Mouse (Mus musculus) hindbrain, embryonic 11.5 days (tissue): ENCODE data around the gene Fam162a. TPM values are rescaled to one million over a fixed set of nuclear protein-coding genes. Genes with fewer than 3 reads are reported as not detected.
A peak's percentile ranks its signal among the peaks of the same experiment; 100 is the strongest.
"Not testable (repeated sequence)": the region's sequence is repeated elsewhere in the genome, so short reads cannot be mapped to it uniquely, and the experiment has no call there.

Experiments
- ATAC-seq: fragments of 200-750 bp; cut with Nextera tagmentation; 2 replicates; pipeline ENCODE4 v1.8.0; 2017; ENCODE audit warnings: mild to moderate bottlenecking, moderate TSS enrichment, moderate library complexity; ENCODE audit not compliant: low FRiP score
- DNase-seq: peaks from one replicate; pipeline ENCODE4 v3.0.0-alpha.2; 2015; ENCODE audit warnings: low spot score
- H3K27ac ChIP-seq: fragments of 300-500 bp; sonication (generic); 2 replicates; pipeline ENCODE4 v1.5.1; 2014; ENCODE audit warnings: mild to moderate bottlenecking, low read depth, low read length
- H3K27me3 ChIP-seq: fragments of 300-500 bp; sonication (generic); 2 replicates; pipeline ENCODE4 v1.6.1; 2014; ENCODE audit warnings: mild to moderate bottlenecking, low read length, moderate library complexity, mixed read lengths; ENCODE audit not compliant: control insufficient read depth, insufficient read depth
- H3K36me3 ChIP-seq: fragments of 300-500 bp; sonication (generic); 2 replicates; pipeline ENCODE4 v1.6.1; 2014; ENCODE audit warnings: mild to moderate bottlenecking, low read length, moderate library complexity, mixed read lengths; ENCODE audit not compliant: control insufficient read depth, insufficient read depth
- H3K4me1 ChIP-seq: fragments of 300-500 bp; sonication (generic); replicated peaks from 2 replicates; pipeline ENCODE4 v1.6.1; 2014; ENCODE audit warnings: low read length, mixed read lengths; ENCODE audit not compliant: control insufficient read depth, insufficient read depth
- H3K4me2 ChIP-seq: fragments of 300-500 bp; sonication (generic); replicated peaks from 2 replicates; pipeline ENCODE4 v1.6.1; 2014; ENCODE audit warnings: mild to moderate bottlenecking, low read depth, low read length
- H3K4me3 ChIP-seq: fragments of 300-500 bp; sonication (generic); 2 replicates; pipeline ENCODE4 v1.5.1; 2014; ENCODE audit warnings: low read depth, low read length
- H3K9ac ChIP-seq: fragments of 300-500 bp; sonication (generic); 2 replicates; pipeline ENCODE4 v1.6.1; 2014; ENCODE audit warnings: low read depth, low read length
- H3K9me3 ChIP-seq: fragments of 300-500 bp; sonication (generic); 2 replicates; pipeline ENCODE4 v1.6.1; 2016; ENCODE audit warnings: low read length; ENCODE audit not compliant: control insufficient read depth
- WGBS: fragments of 180-500 bp; shearing (Covaris S2); extraction: QIAGEN DNeasy Blood & Tissue Kit; methylation state at CpG from one replicate; pipeline ENCODE4 v1.1.7; 2014; 5-methylcytosine and 5-hydroxymethylcytosine counted together
- polyA plus RNA-seq: library from polyadenylated mRNA; unstranded; fragments of >200 nt; fragmentation: Nextera tagmentation; extraction: Ambion mirVana; gene quantifications from 2 replicates; pipeline ENCODE4 v1.2.1, GENCODE M21; 2014

Gene Fam162a
- polyA plus RNA-seq, 1 experiment from 2014 or later = 207 TPM

DNA sequence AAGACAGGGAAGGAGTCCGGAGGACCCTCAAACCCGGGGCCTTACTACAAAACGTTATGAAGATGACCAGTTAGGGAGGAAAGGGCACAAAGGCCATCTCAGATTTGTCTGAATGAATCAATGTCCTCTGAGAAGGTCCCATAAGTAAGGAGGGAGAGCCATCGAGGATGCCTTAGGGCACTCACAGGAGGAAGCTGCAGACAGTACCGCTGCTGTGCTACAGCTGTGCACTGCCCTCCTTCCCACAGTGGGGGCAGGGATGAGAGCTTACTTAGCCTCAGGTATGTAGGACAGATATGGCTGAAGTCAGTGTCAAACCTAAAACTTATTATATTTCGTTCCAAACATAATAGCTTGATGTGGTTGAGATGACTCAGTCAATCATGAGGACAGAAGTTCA, 19.9 kb downstream of the Fam162a start:
- H3K36me3 ChIP-seq = peaks cover 4% of the 10 kb centered on the region; the same call in 1 of the 2 replicates
- ATAC-seq = no peak

DNA sequence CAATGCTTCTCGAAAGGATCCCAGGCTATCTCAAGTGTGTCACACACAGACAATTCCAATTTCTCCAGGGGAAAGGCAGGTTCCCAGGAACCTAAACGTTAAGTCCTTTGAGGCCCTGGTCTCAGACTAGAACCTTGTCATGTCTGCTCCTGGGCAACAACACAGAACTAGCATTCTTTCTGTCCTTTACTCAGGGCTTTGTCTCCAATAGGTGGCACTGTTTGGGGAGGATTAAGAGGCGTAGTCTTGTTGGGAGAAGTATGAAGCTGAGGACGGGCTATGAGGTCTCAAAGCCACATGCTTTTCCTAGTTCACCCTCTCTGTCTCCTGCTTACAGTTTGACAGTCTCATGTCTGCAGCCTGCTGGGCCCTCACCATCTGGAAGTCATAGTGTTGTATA, 23.9 kb downstream of the Fam162a start:
- no peak for DNase-seq
- Histone ChIP-seq H3K4me3 (no peak overlapping the region), H3K36me3 (peaks cover 4% of the 10 kb centered on the region; the same call in 1 of the 2 replicates), H3K4me1 (no peaks in the 10 kb centered on the region), H3K4me2 (no peak overlapping the region), H3K27ac (no peak overlapping the region), H3K27me3 (no peaks in the 10 kb centered on the region), H3K9me3 (no peaks in the 10 kb centered on the region), H3K9ac (no peak overlapping the region)
- ATAC-seq = no peak
- 93% methylated on average over 4 of the region's 4 CpGs for WGBS

More for the DNA sequence above, 19.9 kb downstream of the Fam162a start:
- no peak overlapping the region for H3K27ac ChIP-seq
- H3K4me1 ChIP-seq = no peaks in the 10 kb centered on the region
- DNase-seq = no peak
- no peak overlapping the region for H3K4me2 ChIP-seq
- 92% methylated on average over 6 of the region's 6 CpGs for WGBS
- H3K4me3 ChIP-seq = no peak overlapping the region
- no peaks in the 10 kb centered on the region for H3K27me3 ChIP-seq
- no peaks in the 10 kb centered on the region for H3K9me3 ChIP-seq
- no peak overlapping the region for H3K9ac ChIP-seq

DNA sequence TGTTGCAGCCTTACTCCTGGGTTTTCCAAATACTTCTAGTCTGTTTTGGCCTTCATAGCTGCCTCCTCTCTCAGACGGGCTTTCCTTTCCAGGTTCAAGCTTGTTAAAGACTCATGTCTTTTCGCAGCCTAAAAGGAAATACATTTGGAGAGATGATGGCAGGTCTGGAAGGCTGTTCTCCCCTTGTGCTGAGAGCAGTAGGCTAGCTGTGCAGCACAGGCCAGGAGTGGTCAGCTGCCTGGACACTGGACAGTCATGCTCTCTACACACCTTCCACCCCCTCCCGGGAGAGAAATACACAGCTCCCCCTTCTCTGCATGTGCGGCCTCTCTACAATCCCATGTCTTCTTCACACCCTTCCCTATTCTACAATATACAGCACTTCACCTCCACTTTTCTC, 27.4 kb downstream of the Fam162a start:
- no peak overlapping the region for H3K27ac ChIP-seq
- no peak overlapping the region for H3K9ac ChIP-seq
- H3K36me3 ChIP-seq = peaks cover 4% of the 10 kb centered on the region; the same call in 1 of the 2 replicates
- no peaks in the 10 kb centered on the region for H3K9me3 ChIP-seq
- no peak overlapping the region for H3K4me2 ChIP-seq
- H3K27me3 ChIP-seq = no peaks in the 10 kb centered on the region
- no peak overlapping the region for H3K4me3 ChIP-seq
- ATAC-seq (no peak), DNase-seq (no peak)
- WGBS = 92% methylated on average over 4 of the region's 4 CpGs
- no peaks in the 10 kb centered on the region for H3K4me1 ChIP-seq

DNA sequence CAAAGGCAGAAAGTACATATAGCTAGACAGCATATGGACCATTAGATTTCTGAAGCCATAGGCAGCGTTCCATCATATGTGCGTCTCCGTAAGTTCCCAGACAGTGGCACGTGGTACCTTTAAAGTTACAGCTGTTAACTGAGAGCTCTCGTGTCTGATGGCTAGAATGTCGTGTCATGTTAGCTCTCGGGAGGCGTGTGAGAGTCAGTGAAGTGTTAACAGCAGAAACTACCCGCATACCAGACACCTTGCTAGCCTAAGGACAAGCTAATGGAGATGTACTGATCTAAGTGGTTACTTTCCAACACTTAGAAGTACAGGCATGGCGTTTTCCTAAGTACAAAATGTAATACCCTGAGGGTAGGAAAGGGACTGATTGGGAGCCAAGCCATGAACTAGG, 28.3 kb downstream of the Fam162a start:
- H3K4me2 ChIP-seq = no peak overlapping the region
- H3K27me3 ChIP-seq = no peaks in the 10 kb centered on the region
- no peak overlapping the region for H3K27ac ChIP-seq
- H3K36me3 ChIP-seq = no peaks in the 10 kb centered on the region
- DNase-seq (no peak), ATAC-seq (no peak)
- no peak overlapping the region for H3K9ac ChIP-seq
- no peak overlapping the region for H3K4me3 ChIP-seq
- WGBS = 84% methylated on average over 10 of the region's 10 CpGs
- no peaks in the 10 kb centered on the region for H3K4me1 ChIP-seq
- no peaks in the 10 kb centered on the region for H3K9me3 ChIP-seq

DNA sequence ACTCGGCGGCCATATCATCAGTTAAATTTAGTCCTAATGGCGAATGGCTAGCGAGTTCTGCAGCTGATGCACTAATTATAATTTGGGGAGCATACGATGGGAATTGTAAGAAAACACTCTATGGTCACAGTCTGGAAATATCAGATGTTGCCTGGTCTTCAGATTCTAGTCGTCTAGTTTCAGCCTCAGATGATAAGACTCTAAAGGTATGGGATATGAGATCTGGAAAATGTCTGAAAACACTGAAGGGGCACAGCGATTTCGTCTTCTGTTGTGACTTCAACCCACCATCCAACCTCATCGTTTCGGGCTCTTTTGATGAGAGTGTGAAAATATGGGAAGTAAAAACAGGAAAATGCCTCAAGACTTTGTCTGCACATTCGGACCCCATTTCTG, 29.8 kb downstream of the Fam162a start:
- no peak for ATAC-seq
- 36% methylated on average over 11 of the region's 11 CpGs for WGBS
- no peaks in the 10 kb centered on the region for H3K4me1 ChIP-seq
- H3K4me3 ChIP-seq = peak overlapping the region; percentile 63
- peak overlapping the region; percentile 47; the same call in 1 of the 2 replicates for H3K27ac ChIP-seq
- H3K4me2 ChIP-seq = peak overlapping the region; percentile 76
- H3K36me3 ChIP-seq = no peaks in the 10 kb centered on the region
- H3K9me3 ChIP-seq = no peaks in the 10 kb centered on the region
- H3K27me3 ChIP-seq = no peaks in the 10 kb centered on the region
- peak overlapping the region; percentile 77 for H3K9ac ChIP-seq
- DNase-seq = no peak

DNA sequence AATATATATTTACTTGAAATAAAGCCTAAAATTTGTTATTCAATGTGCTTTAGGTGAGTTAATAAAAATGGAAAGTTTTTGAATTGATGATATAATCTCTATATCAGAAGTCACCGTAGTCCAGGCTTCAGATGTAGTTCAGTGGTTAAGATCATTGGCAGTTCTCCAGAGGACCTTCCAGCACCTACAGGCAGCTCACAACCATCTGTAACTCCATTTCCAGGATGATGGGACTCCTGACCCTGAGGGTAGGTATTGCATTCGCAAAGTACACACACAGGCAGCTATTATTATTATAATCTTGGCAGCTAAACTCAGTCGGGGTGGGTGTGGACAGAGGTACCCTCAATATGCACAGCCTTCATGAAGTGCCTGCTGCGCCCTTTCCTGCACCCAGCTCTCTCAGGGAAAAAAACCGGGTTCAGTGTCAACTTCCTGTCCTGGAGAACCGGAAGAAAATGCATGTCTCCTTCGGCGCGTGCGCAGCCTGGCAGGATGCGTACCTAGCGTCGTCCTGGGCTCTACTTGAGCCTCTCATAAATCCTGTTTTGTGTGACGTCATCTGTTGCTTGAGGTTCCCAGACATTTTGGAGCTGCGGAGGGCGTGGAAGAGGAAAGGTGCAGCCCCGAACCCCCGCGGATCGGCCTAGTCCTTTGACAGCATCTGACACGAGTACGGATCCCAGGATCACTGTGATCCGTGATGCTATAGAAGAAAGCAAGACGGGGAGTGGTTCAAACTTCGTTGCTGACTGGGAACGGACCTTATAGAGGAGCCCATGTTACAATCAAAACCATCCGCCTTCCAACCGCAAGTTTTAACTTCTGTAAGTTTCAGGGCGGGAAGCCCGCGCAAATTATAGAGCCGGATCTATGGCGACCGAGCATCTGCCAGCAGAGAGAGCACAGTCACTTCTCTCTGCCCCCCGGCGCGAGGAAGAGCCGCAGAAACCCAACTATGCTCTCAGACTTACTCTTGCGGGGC, 30.5 kb downstream of the Fam162a start, which contains the start of gene Wdr5b:
TSS of gene Wdr5b (plus strand) at position 551 of the 985 bp plus-strand sequence.
- H3K4me3 ChIP-seq = peak within 1 kb of the TSS; percentile 63
- peak within 1 kb of the TSS; percentile 77 for H3K9ac ChIP-seq
- no peaks in the 10 kb centered on the region for H3K9me3 ChIP-seq
- H3K36me3 ChIP-seq = no peaks in the 10 kb centered on the region
- ATAC-seq (peak; percentile 97), DNase-seq (peak; percentile 94)
- peak within 1 kb of the TSS; percentile 47; the same call in 1 of the 2 replicates for H3K27ac ChIP-seq
- no peaks in the 10 kb centered on the region for H3K27me3 ChIP-seq
- WGBS = 2% methylated on average over 39 of the region's 39 CpGs
- H3K4me2 ChIP-seq = peak within 1 kb of the TSS; percentile 76
- no peaks in the 10 kb centered on the region for H3K4me1 ChIP-seq

DNA sequence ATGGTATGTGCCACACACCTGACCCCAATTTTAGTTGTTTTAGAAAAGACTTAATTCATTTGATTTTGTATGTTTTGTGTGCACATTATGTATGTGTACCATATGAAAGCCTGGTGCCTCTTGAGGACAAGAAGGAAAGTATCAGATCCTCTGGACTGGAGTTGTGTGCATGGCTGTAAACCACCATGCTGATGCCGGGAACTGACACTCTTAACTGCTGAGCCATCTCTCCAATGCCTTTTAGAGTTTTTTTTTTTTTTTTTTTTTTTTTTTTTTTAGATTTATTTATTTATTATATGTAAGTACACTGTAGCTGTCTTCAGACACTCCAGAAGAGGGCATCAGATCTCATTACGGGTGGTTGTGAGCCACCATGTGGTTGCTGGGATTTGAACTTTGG, 43.3 kb downstream of the Fam162a start:
- DNase-seq, H3K36me3 ChIP-seq, H3K4me3 ChIP-seq, H3K27ac ChIP-seq, H3K4me1 ChIP-seq, H3K9me3 ChIP-seq, H3K4me2 ChIP-seq, H3K27me3 ChIP-seq, H3K9ac ChIP-seq, ATAC-seq: not testable (repeated sequence)
- WGBS = 95% methylated on average over 1 of the region's 2 CpGs

DNA sequence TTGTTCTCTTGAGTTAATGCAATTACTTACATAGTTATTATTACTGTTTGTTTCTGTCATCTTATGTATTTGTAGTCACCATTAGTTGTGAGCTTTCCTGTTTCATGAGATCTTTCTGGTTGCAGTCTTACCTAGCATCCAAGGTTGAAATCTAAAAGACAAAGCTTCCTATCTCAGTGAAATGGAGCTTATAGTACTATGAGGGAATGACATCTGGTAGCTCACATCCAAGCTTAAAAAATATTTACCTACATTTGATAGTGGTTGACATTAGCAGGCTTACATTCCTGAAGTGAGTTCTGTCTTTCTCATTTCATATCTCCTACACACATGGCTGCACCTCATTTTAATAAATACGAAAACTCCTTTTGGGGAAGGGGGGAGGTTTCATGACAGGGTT, 55.1 kb downstream of the Fam162a start:
- Histone ChIP-seq H3K9ac (no peak overlapping the region), H3K36me3 (0 out of 2 replicates have a peak, but pooled peaks cover 2% of the 10 kb centered on the region), H3K4me1 (no peaks in the 10 kb centered on the region), H3K9me3 (no peaks in the 10 kb centered on the region), H3K4me2 (no peak overlapping the region), H3K27me3 (no peaks in the 10 kb centered on the region), H3K27ac (no peak overlapping the region), H3K4me3 (no peak overlapping the region)
- no peak for DNase-seq
- 94% methylated on average over 1 of the region's 1 CpGs for WGBS
- ATAC-seq = no peak

DNA sequence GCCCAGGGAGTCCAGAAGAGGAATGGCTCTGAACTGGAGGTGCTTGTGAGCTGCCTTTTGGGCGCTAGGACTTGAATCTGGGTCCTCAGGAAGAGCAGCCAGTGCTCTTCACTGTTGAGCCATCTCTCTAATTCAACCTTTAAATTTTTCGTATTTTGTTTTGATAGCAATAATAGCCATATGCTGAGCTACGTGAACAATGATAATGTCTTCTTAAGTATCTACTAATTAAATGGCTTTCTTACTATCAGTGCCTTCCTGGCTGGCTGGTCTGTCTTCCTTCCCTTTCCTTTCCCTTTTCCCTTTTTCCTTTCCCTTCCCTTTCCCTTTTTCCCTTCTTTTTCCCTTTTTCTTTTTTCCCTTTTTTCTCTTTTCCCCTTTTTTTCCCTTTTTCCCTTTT, 63.0 kb downstream of the Fam162a start:
- Histone ChIP-seq H3K4me3 (no peak overlapping the region), H3K9ac (no peak overlapping the region), H3K27ac (no peak overlapping the region), H3K27me3 (no peaks in the 10 kb centered on the region), H3K36me3 (no peaks in the 10 kb centered on the region), H3K9me3 (no peaks in the 10 kb centered on the region), H3K4me1 (no peaks in the 10 kb centered on the region), H3K4me2 (no peak overlapping the region)
- DNase-seq (no peak), ATAC-seq (no peak)
- 96% methylated on average over 3 of the region's 3 CpGs for WGBS
